Mouse (Mus musculus) stomach, embryonic 14.5 days (tissue): ENCODE results near the gene Cat. TPM values are rescaled to one million over a fixed set of nuclear protein-coding genes. Genes with fewer than 3 reads are reported as not detected.

Experiments
- ATAC-seq: fragments of 200-750 bp; cut with Nextera tagmentation; 2 replicates; pipeline ENCODE4 v1.8.0; 2017; ENCODE audit warnings: low read depth, moderate TSS enrichment; ENCODE audit not compliant: insufficient number of reproducible peaks, insufficient read depth, low FRiP score
- H3K27ac ChIP-seq: fragments of 300-500 bp; sonication (generic); 2 replicates; pipeline ENCODE4 v1.5.1; 2014; ENCODE audit warnings: mild to moderate bottlenecking, low read length, moderate library complexity, mixed read lengths
- H3K27me3 ChIP-seq: fragments of 300-500 bp; sonication (generic); 2 replicates; pipeline ENCODE4 v1.6.1; 2014; ENCODE audit warnings: low read length, control low read depth, mixed read lengths; ENCODE audit not compliant: control insufficient read depth, insufficient read depth
- H3K36me3 ChIP-seq: fragments of 300-500 bp; sonication (generic); 2 replicates; pipeline ENCODE4 v1.6.1; 2014; ENCODE audit warnings: mild to moderate bottlenecking, control low read depth, low read length, moderate library complexity, mixed read lengths; ENCODE audit not compliant: control insufficient read depth, insufficient read depth
- H3K4me1 ChIP-seq: fragments of 300-500 bp; sonication (generic); 2 replicates; pipeline ENCODE4 v1.6.1; 2014; ENCODE audit warnings: low read length, control low read depth, mixed read lengths; ENCODE audit not compliant: control insufficient read depth, insufficient read depth
- H3K4me2 ChIP-seq: fragments of 300-500 bp; sonication (generic); replicated peaks from 2 replicates; pipeline ENCODE4 v1.6.1; 2014; ENCODE audit warnings: low read depth, low read length, control low read depth
- H3K4me3 ChIP-seq: fragments of 300-500 bp; sonication (generic); 2 replicates; pipeline ENCODE4 v1.5.1; 2014; ENCODE audit warnings: low read depth, low read length, control low read depth
- H3K9ac ChIP-seq: fragments of 300-500 bp; sonication (generic); replicated peaks from 2 replicates; pipeline ENCODE4 v1.6.1; 2014; ENCODE audit warnings: low read depth, mild to moderate bottlenecking, control low read depth, low read length, moderate library complexity, mixed read lengths
- H3K9me3 ChIP-seq: fragments of 300-500 bp; sonication (generic); 2 replicates; pipeline ENCODE4 v1.6.1; 2016; ENCODE audit warnings: low read depth, low read length, control low read depth; ENCODE audit not compliant: control insufficient read depth
- WGBS: fragments of 180-500 bp; shearing (Covaris S2); extraction: QIAGEN DNeasy Blood & Tissue Kit; methylation state at CpG from one replicate; pipeline ENCODE4 v1.1.7; 2014; 5-methylcytosine and 5-hydroxymethylcytosine counted together
- polyA plus RNA-seq: library from polyadenylated mRNA; unstranded; fragments of >200 nt; fragmentation: Nextera tagmentation; extraction: Ambion mirVana; gene quantifications from 2 replicates; pipeline ENCODE4 v1.2.1, GENCODE M21; 2014

Gene Cat
- polyA plus RNA-seq = 99.9 and 112 TPM in 2 replicates

DNA sequence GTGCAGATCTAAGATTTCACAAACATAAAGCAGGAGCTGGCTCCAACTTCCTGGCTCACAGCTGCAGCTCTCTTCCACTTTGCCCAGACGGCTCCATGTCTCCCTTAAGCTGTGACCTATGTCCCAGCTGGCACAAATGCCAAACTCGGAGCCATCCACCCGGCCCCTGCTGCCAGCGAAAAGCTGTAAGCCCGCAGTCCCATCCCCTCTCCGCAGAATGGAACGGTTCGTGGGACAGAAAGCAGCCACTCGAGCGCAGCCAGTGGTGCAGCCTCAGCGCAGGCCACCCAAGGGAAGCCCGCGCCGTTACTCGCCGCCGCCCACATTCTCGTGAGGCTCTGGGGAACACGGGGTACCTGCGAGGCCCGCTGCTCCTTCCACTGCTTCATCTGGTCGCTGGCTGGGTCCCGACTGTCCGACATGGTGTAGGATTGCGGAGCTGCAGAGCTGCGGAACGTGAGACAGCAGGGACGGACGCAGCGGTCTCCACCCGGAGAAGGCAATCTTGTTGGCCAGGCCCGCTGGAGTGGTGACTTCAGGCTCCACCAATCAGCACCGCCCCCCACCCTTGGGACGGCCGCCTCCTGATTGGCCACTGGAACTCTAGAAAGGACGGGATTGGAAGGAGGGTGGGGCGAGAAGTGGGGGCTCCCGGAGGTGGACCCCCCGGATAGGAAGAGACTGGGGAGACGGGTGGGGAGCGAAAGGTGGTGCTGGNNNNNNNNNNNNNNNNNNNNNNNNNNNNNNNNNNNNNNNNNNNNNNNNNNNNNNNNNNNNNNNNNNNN, at the start of gene Cat:
TSS of gene Cat (minus strand) at position 544 of the 785 bp plus-strand sequence.
- Histone ChIP-seq H3K4me2 (peak within 1 kb of the TSS; percentile 66), H3K27me3 (no peaks in the 10 kb centered on the region), H3K4me3 (peak within 1 kb of the TSS; percentile 82), H3K4me1 (peaks cover 13% of the 10 kb centered on the region), H3K27ac (peak within 1 kb of the TSS; percentile 92), H3K36me3 (no peaks in the 10 kb centered on the region), H3K9me3 (no peaks in the 10 kb centered on the region), H3K9ac (peak within 1 kb of the TSS; percentile 82)
- ATAC-seq = peak; percentile 99
- WGBS = under 1% methylated on average over 41 of the region's 41 CpGs

DNA sequence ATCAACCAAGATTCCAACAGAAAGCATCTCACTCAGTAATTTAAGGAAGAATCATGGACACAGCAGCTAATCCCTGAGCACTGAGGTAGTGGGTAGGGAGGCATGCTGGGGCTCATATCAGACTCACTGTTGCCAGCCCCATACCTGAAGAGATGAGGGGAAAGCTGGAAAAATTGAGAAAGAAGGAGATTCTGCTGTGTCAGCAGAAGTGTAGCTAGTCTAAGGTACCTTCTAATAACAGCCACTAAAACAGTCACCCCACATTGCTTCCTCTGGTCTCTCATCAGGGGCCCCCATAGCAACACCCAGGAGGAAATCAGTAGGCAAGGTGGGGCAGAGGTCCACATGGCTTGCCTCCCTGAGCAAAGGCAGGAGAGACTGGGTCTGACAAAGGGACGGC, 40.6 kb upstream of the Cat start:
- Histone ChIP-seq H3K4me1 (no peaks in the 10 kb centered on the region), H3K9ac (no peak overlapping the region), H3K36me3 (no peaks in the 10 kb centered on the region), H3K27ac (no peak overlapping the region), H3K4me2 (no peak overlapping the region), H3K9me3 (no peaks in the 10 kb centered on the region), H3K4me3 (no peak overlapping the region), H3K27me3 (no peaks in the 10 kb centered on the region)
- ATAC-seq = no peak
- 78% methylated on average over 1 of the region's 1 CpGs for WGBS

DNA sequence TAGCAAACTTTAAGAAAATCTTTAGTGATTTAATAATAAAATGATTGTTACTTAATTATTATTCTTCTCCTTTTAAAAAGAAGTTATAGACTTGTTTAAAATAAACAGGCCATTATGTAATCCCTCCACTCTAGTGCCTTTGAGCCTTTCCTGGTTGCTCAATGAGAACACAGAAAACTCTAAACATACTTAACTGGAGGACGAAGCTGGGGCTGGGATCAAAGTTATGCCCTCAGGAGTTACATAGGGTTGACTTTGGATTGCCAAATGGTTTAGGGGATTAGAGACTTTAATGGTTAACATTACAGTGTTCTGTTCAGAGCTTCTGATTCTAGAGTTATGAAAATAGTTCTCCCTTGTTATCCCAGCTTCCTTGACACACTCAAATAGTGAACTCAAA, 31.5 kb upstream of the Cat start:
- 32% methylated on average over 1 of the region's 1 CpGs for WGBS
- no peak overlapping the region for H3K4me3 ChIP-seq
- no peaks in the 10 kb centered on the region for H3K27me3 ChIP-seq
- no peaks in the 10 kb centered on the region for H3K4me1 ChIP-seq
- no peak overlapping the region for H3K27ac ChIP-seq
- H3K9me3 ChIP-seq = no peaks in the 10 kb centered on the region
- ATAC-seq = no peak
- no peaks in the 10 kb centered on the region for H3K36me3 ChIP-seq
- H3K4me2 ChIP-seq = no peak overlapping the region
- no peak overlapping the region for H3K9ac ChIP-seq

DNA sequence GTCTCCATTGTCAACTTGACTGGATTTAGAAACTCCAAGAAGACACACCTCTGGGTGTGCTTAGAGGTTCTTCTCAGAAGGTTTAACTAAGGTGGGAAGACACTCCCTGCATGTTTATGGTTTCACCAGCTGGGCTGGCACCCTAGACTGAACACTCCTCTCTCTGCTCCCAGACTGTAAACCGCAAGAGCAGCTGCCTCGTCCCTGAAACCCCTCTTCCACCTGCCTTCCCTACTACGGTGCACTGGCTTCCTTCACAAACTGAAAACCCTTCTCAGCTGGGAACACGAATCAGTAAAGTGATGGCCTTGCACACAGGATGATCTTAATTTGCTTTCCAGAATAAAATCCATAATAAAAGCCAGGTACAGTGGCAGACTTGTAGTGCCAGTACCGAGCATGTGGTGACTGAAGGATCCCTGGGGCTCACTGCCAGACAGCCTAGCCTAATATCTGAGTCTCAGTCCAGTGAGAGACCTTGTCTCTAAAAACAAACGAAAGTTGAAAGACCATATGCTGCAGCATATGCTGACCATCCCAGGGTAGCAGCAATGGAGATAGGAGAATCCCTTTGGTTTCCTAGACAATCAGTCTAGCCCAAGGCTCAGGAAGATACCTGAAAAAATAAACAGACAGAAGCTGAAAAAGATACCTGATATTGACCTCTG, 30.7 kb upstream of the Cat start:
- no peak for ATAC-seq
- Histone ChIP-seq H3K9ac (no peak overlapping the region), H3K4me3 (no peak overlapping the region), H3K9me3 (no peaks in the 10 kb centered on the region), H3K27ac (no peak overlapping the region), H3K4me2 (no peak overlapping the region), H3K4me1 (no peaks in the 10 kb centered on the region), H3K27me3 (no peaks in the 10 kb centered on the region), H3K36me3 (no peaks in the 10 kb centered on the region)
- WGBS = 78% methylated on average over 6 of the region's 6 CpGs

DNA sequence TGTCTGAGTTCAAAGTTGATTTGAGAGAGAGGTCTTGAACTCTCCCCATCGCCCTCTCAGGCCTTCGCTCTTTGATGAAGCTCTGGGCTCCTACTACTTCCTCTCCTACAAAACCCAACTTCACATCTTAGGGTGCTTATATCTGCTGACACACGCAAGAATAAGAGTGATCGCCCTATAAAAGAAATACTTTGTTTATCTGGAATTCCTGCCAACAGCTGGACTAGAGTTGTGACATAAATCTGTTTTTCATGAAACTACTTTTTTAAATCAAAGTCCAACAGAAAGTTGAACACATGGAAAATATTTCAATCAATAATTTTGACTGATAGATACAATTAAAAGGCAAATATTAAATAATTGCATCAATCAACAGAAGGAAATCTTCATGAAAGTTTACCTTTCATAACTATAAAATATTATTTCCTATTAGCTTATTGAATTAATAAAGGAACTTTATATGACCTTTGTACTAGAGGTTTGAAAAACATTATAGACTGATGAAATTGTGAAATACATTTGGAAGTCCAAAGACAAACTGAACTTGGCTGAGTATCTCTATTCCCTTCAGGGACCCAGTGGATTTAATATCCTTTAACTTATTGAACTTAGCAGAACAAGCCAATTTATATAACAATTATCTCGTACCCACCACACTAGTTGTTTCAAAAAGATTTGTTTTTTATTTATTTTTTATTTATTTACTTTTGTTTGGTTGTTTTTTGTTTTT, 27.3 kb upstream of the Cat start:
- no peak for ATAC-seq
- Histone ChIP-seq H3K4me1 (no peaks in the 10 kb centered on the region), H3K4me3 (no peak overlapping the region), H3K27me3 (no peaks in the 10 kb centered on the region), H3K9me3 (no peaks in the 10 kb centered on the region), H3K27ac (no peak overlapping the region), H3K36me3 (no peaks in the 10 kb centered on the region), H3K4me2 (no peak overlapping the region), H3K9ac (no peak overlapping the region)
- WGBS = 83% methylated on average over 5 of the region's 5 CpGs

DNA sequence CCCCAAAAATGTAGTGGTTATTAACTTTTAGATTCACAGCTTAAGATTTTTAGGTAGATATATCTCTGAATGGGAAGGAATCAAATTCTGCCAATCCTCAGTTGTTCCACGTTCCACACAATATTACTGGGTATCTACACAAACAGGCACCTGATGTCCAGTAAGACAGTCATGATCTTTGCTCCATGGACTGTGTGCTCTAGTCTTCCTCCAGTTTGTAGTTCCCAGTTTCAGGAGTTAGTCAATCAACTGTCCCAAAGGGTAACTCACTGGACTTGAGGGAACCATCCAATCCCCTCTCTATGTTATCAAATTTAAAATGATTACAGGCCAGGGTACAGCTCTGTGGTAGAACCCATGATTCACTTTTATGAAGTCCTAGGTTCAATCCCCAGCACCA, 26.7 kb upstream of the Cat start:
- Histone ChIP-seq H3K27ac (no peak overlapping the region), H3K36me3 (no peaks in the 10 kb centered on the region), H3K9me3 (no peaks in the 10 kb centered on the region), H3K4me3 (no peak overlapping the region), H3K27me3 (no peaks in the 10 kb centered on the region), H3K9ac (no peak overlapping the region), H3K4me1 (no peaks in the 10 kb centered on the region), H3K4me2 (no peak overlapping the region)
- WGBS = 90% methylated on average over 1 of the region's 1 CpGs
- no peak for ATAC-seq

DNA sequence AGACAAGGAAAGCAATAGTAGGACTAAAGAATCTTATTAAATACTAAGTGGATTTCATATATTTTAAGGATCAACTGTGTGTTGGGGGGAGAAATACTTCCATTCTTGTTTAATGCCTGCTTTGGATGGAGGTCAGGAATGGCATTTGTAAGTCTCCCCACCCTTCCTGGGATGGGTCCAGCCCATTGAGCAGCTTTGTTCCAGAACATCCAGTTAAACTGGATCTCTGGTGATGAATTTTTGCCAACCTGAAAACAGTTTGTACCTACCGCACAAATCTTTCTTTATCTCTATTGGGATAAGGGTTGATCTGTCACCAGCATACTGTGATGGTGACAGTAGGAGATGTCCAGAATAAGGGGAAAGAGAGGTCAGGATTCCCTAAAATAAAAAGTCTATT, 26.1 kb upstream of the Cat start:
- 88% methylated on average over 1 of the region's 1 CpGs for WGBS
- H3K4me2 ChIP-seq = no peak overlapping the region
- no peak overlapping the region for H3K4me3 ChIP-seq

DNA sequence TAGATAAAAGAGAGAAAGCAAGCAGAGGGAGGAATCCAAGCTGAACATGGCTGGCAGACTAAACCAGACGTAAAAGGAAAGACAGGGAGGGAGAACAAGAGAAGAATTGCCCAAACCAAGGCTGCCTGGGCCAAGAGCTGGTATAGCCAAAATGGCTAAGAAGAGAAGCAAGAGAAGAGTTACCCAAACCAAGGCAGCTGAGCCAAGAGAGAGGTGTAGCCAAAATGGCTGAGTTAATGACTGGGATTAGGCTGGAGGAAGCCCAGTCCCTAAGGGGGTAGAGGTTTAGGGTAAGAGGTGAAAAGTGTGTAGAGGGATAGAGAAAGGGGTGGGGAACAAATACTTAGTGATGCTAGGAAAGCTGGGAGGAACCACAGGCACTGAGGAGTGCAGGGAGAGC, 22.7 kb upstream of the Cat start:
- 0 out of 2 replicates have a peak, but pooled peaks cover 3% of the 10 kb centered on the region for H3K9me3 ChIP-seq
- no peak overlapping the region for H3K27ac ChIP-seq
- no peaks in the 10 kb centered on the region for H3K36me3 ChIP-seq
- 92% methylated on average over 1 of the region's 1 CpGs for WGBS
- no peak overlapping the region for H3K9ac ChIP-seq
- no peak overlapping the region for H3K4me2 ChIP-seq
- H3K27me3 ChIP-seq = no peaks in the 10 kb centered on the region
- no peak for ATAC-seq
- H3K4me3 ChIP-seq = no peak overlapping the region
- no peaks in the 10 kb centered on the region for H3K4me1 ChIP-seq

More for the DNA sequence above, 26.1 kb upstream of the Cat start:
- Histone ChIP-seq H3K9ac (no peak overlapping the region), H3K4me1 (no peaks in the 10 kb centered on the region), H3K27ac (no peak overlapping the region), H3K27me3 (no peaks in the 10 kb centered on the region), H3K36me3 (no peaks in the 10 kb centered on the region), H3K9me3 (no peaks in the 10 kb centered on the region)
- ATAC-seq = no peak
